Mouse (Mus musculus): ENCODE measurements at regions not wholly inside any gene's neighbourhood (a gene's known extent, or its start where the extent isn't known, plus 50 kb on each side); places are given as distances from the start of the nearest gene placed in this dataset.

DNA sequence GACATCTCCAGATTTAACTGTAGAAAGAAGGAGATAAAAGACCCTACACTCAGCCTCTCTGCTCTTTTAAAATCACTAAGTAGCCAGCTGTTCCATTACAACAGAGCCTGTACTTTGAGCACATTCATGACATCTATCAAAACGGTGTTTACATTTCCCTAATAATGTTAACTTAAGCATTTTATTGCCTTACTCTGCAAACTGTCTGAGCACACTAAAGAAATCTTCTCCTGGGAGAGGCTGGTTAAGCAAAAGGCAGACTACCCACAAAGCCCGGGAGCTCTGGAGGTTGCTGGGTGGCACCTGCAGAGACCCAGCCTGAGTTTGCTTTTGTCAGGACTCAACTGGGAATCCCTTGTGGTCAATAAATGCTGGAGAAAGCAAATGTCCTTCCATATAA is 567.5 kb upstream of the Negr1 start:
- 68% methylated on average over 2 of the region's 2 CpGs for WGBS
- H3K9ac ChIP-seq, result no peak overlapping the region
- no peaks in the 10 kb centered on the region for H3K9me3 ChIP-seq (replicated peaks)
- H3K27ac ChIP-seq (ENCODE audit: poor library complexity, severe bottlenecking), result no peak overlapping the region
- H3K36me3 ChIP-seq, result no peaks in the 10 kb centered on the region
- H3K27me3 ChIP-seq (replicated peaks), result no peaks in the 10 kb centered on the region
- no peak overlapping the region for H3K4me3 ChIP-seq
- no peak for ATAC-seq (ENCODE audit: insufficient number of reproducible peaks, low FRiP score)
- H3K4me1 ChIP-seq (replicated peaks), result no peaks in the 10 kb centered on the region
- H3K4me2 ChIP-seq, result no peak overlapping the region

DNA sequence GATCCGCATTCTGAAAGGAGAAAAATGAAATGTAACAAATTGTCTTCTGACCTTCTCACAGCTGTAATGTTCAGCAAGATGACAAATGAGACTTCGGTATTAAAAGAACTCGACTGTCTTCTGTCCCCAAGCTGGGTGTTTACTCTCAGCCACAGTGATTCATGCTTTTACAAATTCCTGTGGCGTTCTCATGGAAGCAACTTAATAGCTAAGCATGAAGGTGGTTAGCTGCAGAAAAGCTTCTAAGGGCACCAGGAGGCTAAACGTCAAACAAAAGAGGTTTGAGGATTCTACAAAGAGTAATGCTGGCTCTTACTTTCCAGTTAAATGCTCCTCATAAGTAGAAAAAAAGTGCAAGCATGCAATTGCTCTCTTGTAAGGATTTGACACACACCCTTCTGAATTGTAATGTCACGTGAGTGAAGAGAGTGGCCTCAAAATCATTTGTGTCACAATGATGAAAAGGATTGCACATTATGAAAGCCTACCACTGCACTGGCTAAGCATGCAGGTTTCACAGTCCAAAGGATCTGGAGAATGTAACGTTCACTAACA is 543.8 kb upstream of the Negr1 start:
- no peak overlapping the region for H3K4me3 ChIP-seq
- H3K4me1 ChIP-seq (replicated peaks), result no peaks in the 10 kb centered on the region
- H3K9ac ChIP-seq, result no peak overlapping the region
- no peak overlapping the region for H3K4me2 ChIP-seq
- H3K27me3 ChIP-seq (replicated peaks), result no peaks in the 10 kb centered on the region
- no peaks in the 10 kb centered on the region for H3K36me3 ChIP-seq
- H3K27ac ChIP-seq (ENCODE audit: poor library complexity, severe bottlenecking), result no peak overlapping the region
- WGBS, result 73% methylated on average over 7 of the region's 7 CpGs
- H3K9me3 ChIP-seq (replicated peaks), result no peaks in the 10 kb centered on the region
- no peak for ATAC-seq (ENCODE audit: insufficient number of reproducible peaks, low FRiP score)

DNA sequence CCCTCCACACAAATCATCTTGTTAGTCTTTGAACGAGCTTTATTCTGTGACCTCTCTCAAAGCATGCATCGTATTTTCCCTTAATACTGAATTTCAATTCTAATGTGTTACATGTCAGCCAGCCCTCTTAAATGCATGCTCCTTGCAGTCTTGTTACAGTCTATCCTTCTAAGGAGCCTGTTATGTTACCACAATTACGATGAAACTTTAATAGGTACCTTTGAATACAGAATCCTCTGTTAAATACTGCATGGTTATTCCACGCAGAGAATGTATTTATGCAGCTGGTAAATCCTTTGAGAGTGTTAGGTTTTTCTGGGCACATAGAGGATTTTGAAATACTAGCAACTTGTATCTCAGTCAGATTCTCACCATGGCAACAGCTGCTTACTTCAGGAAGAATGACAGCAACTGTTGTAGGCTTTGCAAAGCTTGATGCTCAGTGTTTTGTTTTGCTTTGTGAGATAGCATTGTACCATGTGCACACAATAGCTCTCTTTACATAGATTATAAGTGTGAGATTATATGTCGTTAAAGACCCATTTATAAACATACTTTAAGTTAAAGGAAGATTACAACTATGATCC is 532.9 kb upstream of the Negr1 start:
- no peak overlapping the region for H3K27ac ChIP-seq (ENCODE audit: poor library complexity, severe bottlenecking)
- ATAC-seq (ENCODE audit: insufficient number of reproducible peaks, low FRiP score), result no peak
- 72% methylated on average over 5 of the region's 5 CpGs for WGBS

DNA sequence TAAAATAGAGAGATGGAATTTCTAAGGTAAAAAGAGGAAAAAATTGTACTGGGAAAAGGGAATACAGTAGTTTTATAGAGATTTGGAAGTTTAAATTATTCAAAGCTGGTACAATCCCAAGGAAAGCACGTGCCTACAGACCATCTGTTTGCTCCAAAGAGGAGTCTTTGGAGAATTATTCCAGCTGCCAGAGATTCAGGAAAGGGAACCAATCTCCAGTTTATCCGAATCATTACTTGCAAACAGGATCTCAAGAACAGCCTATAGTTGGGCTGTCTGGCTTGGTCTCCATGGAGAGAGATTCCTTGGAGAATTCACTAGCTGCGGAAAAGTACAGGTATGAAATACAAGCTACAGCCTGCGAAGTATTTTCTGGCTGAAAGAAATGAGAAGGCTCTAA is 491.3 kb upstream of the Negr1 start:
- 83% methylated on average over 4 of the region's 4 CpGs for WGBS
- Histone ChIP-seq H3K4me2 (no peak overlapping the region), H3K36me3 (no peaks in the 10 kb centered on the region), H3K4me1 (replicated peaks) (no peaks in the 10 kb centered on the region), H3K4me3 (no peak overlapping the region), H3K9ac (no peak overlapping the region), H3K27me3 (replicated peaks) (no peaks in the 10 kb centered on the region), H3K27ac (ENCODE audit: poor library complexity, severe bottlenecking) (no peak overlapping the region), H3K9me3 (replicated peaks) (no peaks in the 10 kb centered on the region)
- no peak for ATAC-seq (ENCODE audit: insufficient number of reproducible peaks, low FRiP score)

More for the DNA sequence above, 532.9 kb upstream of the Negr1 start:
- no peaks in the 10 kb centered on the region for H3K4me1 ChIP-seq (replicated peaks)
- no peak overlapping the region for H3K9ac ChIP-seq
- H3K27me3 ChIP-seq (replicated peaks), result no peaks in the 10 kb centered on the region
- no peak overlapping the region for H3K4me3 ChIP-seq
- H3K4me2 ChIP-seq, result no peak overlapping the region
- H3K36me3 ChIP-seq, result no peaks in the 10 kb centered on the region
- H3K9me3 ChIP-seq (replicated peaks), result no peaks in the 10 kb centered on the region

DNA sequence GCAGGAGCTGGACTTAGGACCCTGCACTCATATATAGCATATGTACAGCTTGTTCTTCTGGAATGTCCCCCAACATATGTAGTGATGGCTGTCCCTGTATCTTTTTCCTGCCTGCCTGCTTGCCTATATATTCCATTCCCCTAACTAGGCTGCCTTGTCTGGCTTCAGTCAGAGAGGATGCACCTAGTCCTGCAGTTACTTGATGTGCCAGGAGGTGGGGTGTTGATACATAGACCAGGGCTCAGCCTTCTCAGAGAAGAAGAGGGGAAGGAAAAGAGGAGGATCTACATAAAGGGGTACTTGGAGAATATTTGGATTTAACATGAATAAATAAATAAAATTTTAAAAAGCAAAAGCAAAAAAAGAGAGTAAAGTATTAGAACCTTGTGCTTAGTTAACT is 479.3 kb upstream of the Negr1 start:
- H3K4me3 ChIP-seq, result no peak overlapping the region
- H3K9me3 ChIP-seq (replicated peaks), result no peaks in the 10 kb centered on the region; the same call in 1 of the 2 replicates
- H3K9ac ChIP-seq, result no peak overlapping the region
- H3K4me1 ChIP-seq (replicated peaks), result no peaks in the 10 kb centered on the region
- H3K36me3 ChIP-seq, result no peaks in the 10 kb centered on the region
- H3K4me2 ChIP-seq, result no peak overlapping the region
- H3K27ac ChIP-seq (ENCODE audit: poor library complexity, severe bottlenecking), result no peak overlapping the region
- H3K27me3 ChIP-seq (replicated peaks), result no peaks in the 10 kb centered on the region
- ATAC-seq (ENCODE audit: insufficient number of reproducible peaks, low FRiP score), result no peak

DNA sequence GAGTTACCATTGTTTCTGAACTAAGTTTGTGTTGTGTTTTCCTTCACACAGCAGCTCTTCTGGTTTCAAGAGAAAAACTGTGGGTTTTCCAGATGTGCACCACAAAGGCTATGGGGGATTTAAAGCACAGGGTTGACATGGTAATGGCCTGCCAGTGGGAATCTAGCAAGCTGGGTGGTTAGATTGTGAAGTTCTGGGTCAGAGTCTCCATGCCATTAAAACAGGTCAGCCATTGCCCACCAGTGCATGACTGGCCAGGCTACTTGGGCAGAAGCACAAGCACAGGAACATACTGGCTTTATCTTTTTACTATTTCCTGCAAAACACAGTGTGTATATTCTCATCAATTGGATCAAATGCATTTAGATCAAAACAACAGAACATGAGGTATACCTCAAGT is 467.9 kb upstream of the Negr1 start:
- ATAC-seq (ENCODE audit: insufficient number of reproducible peaks, low FRiP score), result no peak
- Histone ChIP-seq H3K4me1 (replicated peaks) (no peaks in the 10 kb centered on the region), H3K4me3 (no peak overlapping the region), H3K36me3 (no peaks in the 10 kb centered on the region), H3K27ac (ENCODE audit: poor library complexity, severe bottlenecking) (no peak overlapping the region), H3K27me3 (replicated peaks) (no peaks in the 10 kb centered on the region), H3K9me3 (replicated peaks) (no peaks in the 10 kb centered on the region), H3K9ac (no peak overlapping the region), H3K4me2 (no peak overlapping the region)

DNA sequence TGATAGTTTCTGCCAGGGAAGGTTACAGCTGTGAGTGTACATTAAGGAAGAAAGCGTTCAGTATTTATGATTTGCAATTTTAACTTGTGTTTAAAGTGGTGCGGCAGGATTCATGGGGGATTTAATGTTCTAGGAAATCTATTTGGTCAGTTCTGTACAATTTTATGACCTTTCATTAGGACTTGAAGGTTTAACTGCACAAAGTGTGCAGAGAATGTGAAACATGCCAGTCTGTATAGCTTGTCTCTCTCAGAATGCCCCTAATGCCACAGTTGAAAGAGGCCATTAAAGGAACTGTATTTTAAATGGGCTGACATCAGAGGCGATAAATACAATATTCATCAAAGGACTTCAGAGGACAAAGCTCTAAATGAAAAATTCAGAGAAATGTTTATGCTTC is 466.6 kb upstream of the Negr1 start:
- WGBS, result 88% methylated on average over 3 of the region's 3 CpGs
- no peaks in the 10 kb centered on the region for H3K4me1 ChIP-seq (replicated peaks)
- H3K4me3 ChIP-seq, result no peak overlapping the region
- H3K27ac ChIP-seq (ENCODE audit: poor library complexity, severe bottlenecking), result no peak overlapping the region
- no peak overlapping the region for H3K9ac ChIP-seq
- ATAC-seq (ENCODE audit: insufficient number of reproducible peaks, low FRiP score), result no peak
- no peak overlapping the region for H3K4me2 ChIP-seq
- no peaks in the 10 kb centered on the region for H3K36me3 ChIP-seq
- H3K27me3 ChIP-seq (replicated peaks), result no peaks in the 10 kb centered on the region
- H3K9me3 ChIP-seq (replicated peaks), result no peaks in the 10 kb centered on the region

DNA sequence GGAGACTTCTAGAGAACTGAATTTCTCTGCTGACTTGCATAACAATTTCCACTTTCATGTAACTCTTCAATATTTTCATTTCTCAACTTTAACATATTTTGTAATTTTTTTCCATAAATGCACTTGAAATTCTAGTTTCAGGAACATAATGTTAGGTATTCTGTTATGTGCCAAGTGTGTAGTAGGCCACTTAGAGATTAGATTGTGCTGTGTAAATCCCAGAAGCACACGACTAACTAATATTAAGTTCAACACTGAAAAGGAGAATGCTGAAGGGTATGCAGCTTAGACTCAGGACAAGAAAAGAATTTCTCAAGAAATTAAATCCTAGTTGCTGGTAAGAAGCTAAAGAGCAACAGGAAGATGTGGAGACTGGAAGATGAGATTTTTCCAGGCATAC is 455.8 kb upstream of the Negr1 start:
- Histone ChIP-seq H3K27ac (ENCODE audit: poor library complexity, severe bottlenecking) (no peak overlapping the region), H3K9ac (no peak overlapping the region), H3K4me1 (replicated peaks) (no peaks in the 10 kb centered on the region), H3K27me3 (replicated peaks) (no peaks in the 10 kb centered on the region), H3K36me3 (no peaks in the 10 kb centered on the region), H3K9me3 (replicated peaks) (no peaks in the 10 kb centered on the region), H3K4me2 (no peak overlapping the region), H3K4me3 (no peak overlapping the region)
- 43% methylated on average over 1 of the region's 1 CpGs for WGBS
- ATAC-seq (ENCODE audit: insufficient number of reproducible peaks, low FRiP score), result no peak

DNA sequence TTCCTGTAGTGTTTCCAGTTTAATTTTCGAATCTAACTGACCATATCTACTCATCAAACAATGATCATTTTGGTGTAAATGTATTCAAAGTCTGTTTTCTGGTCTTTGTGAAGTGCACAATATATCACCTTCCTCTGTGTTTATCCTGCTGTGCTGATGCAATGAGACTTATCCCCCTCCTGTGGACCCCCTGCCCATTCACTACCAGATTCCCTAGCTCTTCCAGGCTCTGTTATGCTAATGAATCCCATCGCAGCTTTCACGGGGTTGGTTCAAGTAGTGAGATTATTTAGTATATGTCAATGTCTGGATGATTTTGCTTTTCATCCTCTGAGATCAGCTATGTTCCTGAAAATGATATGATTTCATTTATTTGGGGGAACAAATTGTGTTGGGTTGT is 441.3 kb upstream of the Negr1 start:
- no peak for ATAC-seq (ENCODE audit: insufficient number of reproducible peaks, low FRiP score)
- Histone ChIP-seq H3K27me3 (replicated peaks) (no peaks in the 10 kb centered on the region), H3K36me3 (no peaks in the 10 kb centered on the region), H3K4me2 (no peak overlapping the region), H3K4me1 (replicated peaks) (peaks cover 8% of the 10 kb centered on the region), H3K9me3 (replicated peaks) (no peaks in the 10 kb centered on the region), H3K4me3 (no peak overlapping the region), H3K9ac (no peak overlapping the region), H3K27ac (ENCODE audit: poor library complexity, severe bottlenecking) (no peak overlapping the region)
- 42% methylated on average over 3 of the region's 3 CpGs for WGBS

DNA sequence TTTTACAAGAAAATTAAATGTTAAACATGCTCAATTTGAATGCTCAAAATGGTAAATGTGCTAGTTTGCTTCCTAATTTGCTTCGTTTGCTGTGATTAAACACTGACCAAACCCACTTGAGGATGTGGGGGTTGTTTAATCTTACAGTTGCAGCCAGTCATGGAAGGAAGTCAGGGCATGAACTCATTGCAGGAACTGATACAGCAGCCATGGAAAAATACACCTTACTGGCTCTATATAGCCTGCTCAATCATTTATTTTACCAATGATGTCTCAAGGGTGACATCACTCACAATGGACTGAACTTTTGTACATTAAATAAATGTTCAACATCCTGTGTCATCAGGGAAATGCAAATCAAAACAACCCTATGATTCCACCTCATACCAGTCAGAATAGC is 430.0 kb upstream of the Negr1 start:
- peak; percentile 82 for ATAC-seq (ENCODE audit: insufficient number of reproducible peaks, low FRiP score)

DNA sequence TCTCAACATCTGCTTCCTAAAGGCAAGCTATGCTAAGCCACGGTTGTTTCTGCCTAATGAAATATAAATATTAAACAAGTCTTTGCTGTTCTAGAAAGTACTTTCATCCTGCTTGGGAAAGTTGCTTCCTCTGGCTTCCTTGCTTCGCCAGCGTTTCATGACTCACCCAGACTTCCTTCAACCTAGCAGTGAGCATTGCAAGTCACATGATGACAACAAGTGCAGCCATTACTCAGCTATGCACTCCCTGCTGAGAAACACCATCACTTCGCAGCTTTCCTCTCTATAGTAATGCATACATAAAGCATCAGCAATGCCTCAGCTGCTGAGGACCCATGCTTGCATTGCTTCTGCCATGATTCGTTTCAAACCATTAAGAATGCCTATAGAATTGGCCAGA is 420.2 kb upstream of the Negr1 start:
- Histone ChIP-seq H3K27me3 (replicated peaks) (no peaks in the 10 kb centered on the region), H3K4me2 (no peak overlapping the region), H3K4me1 (replicated peaks) (no peaks in the 10 kb centered on the region), H3K27ac (ENCODE audit: poor library complexity, severe bottlenecking) (no peak overlapping the region), H3K36me3 (no peaks in the 10 kb centered on the region), H3K9ac (no peak overlapping the region), H3K9me3 (replicated peaks) (no peaks in the 10 kb centered on the region), H3K4me3 (no peak overlapping the region)
- no peak for ATAC-seq (ENCODE audit: insufficient number of reproducible peaks, low FRiP score)
- WGBS, result 63% methylated on average over 5 of the region's 5 CpGs

More for the DNA sequence above, 430.0 kb upstream of the Negr1 start:
- 0 out of 2 replicates have a peak, but pooled peaks cover 3% of the 10 kb centered on the region for H3K4me1 ChIP-seq (replicated peaks)
- H3K4me3 ChIP-seq, result no peak overlapping the region
- H3K9ac ChIP-seq, result no peak overlapping the region
- no peak overlapping the region for H3K27ac ChIP-seq (ENCODE audit: poor library complexity, severe bottlenecking)
- H3K4me2 ChIP-seq, result no peak overlapping the region
- WGBS, result 47% methylated on average over 1 of the region's 1 CpGs
- H3K9me3 ChIP-seq (replicated peaks), result no peaks in the 10 kb centered on the region
- no peaks in the 10 kb centered on the region for H3K27me3 ChIP-seq (replicated peaks)
- H3K36me3 ChIP-seq, result no peaks in the 10 kb centered on the region

DNA sequence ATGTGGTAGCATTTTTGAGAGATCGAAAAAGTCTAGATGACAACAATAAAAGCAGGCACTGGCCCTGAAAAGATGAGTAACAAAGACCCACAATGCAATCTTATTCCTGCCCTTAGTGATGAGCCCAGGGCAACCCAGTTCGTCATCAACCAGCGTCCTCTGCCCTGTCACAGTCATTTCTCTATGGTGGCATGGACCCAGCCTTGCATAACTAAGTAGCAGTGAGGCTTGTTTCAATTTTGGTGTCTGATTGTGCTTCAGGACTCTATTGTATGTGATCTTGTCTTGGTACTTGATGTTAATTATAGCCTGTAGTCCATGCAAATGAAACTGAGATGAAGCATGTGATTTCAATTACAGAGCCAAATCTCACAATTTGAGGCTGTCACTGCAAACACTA is 412.3 kb upstream of the Negr1 start:
- Histone ChIP-seq H3K36me3 (no peaks in the 10 kb centered on the region), H3K4me3 (no peak overlapping the region), H3K27me3 (replicated peaks) (no peaks in the 10 kb centered on the region), H3K27ac (ENCODE audit: poor library complexity, severe bottlenecking) (no peak overlapping the region), H3K4me2 (no peak overlapping the region), H3K4me1 (replicated peaks) (no peaks in the 10 kb centered on the region), H3K9ac (no peak overlapping the region), H3K9me3 (replicated peaks) (no peaks in the 10 kb centered on the region)
- WGBS, result 79% methylated on average over 3 of the region's 3 CpGs
- ATAC-seq (ENCODE audit: insufficient number of reproducible peaks, low FRiP score), result no peak

Measured in heart, embryonic 12.5 days (tissue).